Mouse (Mus musculus): ENCODE results near the gene AU040320.

DNA sequence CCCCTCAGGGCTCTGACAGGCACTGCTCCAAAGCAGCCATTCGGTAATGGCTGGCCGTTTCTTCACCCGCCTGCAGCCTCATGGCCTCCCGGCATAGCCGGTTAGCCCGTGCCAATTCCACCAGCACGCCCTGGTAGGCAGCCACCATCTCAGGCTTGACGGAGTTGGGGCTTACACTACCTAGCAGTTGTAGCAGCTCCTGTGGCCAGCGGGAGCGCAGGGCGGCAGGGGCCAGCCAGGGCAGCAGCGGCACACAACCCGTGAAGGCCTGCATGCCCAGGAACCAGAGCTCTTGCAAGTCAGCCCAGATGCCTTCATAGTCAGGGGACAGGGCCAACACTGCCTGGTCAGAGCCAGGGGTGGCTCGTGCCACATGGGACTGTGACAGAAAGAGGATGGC, 8.5 kb upstream of the AU040320 start:
- no peak for TF ChIP-seq CTCF (IDR thresholded peaks at IDR 0.05; ENCODE audit: low read depth)
- TF ChIP-seq EP300 (IDR thresholded peaks at IDR 0.05; ENCODE audit: low read depth), result no peak

All from liver, embryonic 14.5 days (tissue).